Mouse (Mus musculus) lung, postnatal 14 days (tissue): ENCODE measurements around the gene 2200002D01Rik.
"Not testable (repeated sequence)": the region's sequence is repeated elsewhere in the genome, so short reads cannot be mapped to it uniquely, and the experiment has no call there.

Source experiments
- DNase-seq: peaks from one replicate; pipeline ENCODE4 v3.0.0; 2021

2200002D01Rik gene

GRCm38 (mm10) chr7:29279261-29279660, 31.0 kb upstream of the 2200002D01Rik start:
- DNase-seq: no peak

- DNase-seq: no peak
Measured at GRCm38 (mm10) chr7:29277510-29277909, 29.2 kb upstream of the 2200002D01Rik start.

DNA sequence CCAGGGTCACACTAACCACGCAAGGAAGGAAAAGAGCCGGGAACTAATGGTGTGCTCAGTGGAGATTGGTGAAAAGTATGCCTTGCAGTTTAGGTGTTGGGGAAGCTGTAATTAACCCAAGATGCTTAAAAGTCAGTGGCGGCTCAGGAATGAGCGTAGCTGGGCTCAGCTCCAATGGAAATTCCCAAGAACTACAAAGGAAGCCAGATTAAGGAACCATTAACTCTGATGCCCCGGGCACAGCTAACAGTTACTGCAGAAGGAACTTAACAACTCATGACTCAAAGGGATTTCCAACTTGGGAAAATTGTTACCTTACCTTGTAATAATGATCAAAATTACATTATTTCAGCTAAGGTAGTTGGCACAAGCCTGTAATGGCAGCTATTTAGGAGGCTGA, 28.4 kb upstream of the 2200002D01Rik start:
- no peak for DNase-seq

DNA sequence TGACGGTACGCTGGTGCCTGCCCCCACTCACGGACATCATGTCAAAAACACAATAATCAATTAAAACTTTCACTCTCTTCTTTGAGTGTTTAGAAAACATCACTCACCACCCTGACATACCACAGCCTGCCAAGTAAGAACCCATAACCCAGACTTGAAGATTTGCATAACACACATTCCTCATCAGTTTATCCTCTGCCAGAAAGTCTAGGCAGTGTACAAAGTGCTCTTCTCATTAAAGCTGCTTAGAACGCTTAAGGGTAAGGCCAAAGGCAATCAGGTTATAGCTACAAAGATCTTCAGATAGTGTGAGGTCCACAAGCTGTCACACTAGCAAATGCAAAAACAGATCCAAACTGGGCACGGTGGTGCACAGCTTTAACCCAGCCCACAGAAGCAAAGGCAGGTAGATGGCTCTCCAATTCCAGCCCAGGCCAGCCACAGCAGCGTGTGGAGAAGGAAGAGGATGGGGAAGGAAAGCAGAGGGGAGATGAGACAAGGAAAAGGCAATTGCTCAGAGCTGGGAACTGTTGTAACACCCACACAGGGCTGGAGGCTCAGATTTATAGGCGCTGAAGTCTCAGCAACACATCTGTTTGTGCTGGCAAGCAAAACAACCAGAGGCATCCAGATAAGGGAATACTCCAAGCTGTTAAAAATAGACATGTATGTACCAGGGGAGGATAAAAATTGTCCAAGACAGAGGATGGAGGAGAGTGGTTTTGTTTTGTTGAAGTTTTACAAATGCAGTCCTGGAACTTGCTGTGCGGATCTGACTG, 23.6 kb upstream of the 2200002D01Rik start:
- no peak for DNase-seq

GRCm38 (mm10) chr7:29270445-29270844, 22.2 kb upstream of the 2200002D01Rik start:
- DNase-seq: no peak

DNA sequence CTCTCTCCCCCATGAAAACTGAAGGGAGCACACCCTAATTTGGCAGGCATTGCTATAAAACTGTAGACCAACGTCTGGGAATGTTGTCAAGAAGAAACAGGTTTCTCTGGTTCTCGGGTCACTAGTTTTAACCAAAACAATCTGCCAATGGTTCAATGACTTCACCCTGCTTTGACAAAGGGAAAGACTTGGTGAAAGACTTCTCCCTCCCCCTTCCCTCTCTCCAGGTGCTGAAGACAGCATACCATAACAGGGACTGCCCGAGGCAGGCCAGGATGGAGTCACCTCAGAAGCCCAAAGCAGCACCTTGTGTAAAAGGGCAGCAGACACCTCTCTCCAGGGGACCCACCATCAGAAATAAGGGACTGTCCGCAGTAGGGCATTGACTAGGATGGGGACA, 18.7 kb upstream of the 2200002D01Rik start:
- no peak for DNase-seq

GRCm38 (mm10) chr7:29265636-29266035, 17.4 kb upstream of the 2200002D01Rik start:
- no peak for DNase-seq

DNA sequence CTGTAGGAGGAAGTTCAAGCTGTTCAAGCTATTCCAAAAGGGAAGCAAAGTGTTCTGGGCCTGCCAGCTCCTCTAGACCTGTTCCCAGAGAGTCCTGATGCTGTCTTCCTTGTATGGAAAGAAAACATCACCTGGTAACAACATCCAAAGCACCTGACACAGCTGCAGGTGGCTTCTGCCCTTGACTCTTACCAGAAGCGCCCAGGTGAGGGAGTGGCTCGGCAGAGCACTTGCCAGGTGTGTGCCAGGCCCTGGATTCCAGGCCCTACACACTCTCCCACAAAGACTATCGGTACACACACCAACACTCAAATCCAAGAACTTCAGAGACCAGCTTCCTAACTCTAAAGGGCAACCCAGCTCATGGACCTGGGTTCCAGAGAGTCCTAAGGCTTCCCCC, 15.6 kb upstream of the 2200002D01Rik start:
- DNase-seq: no peak

- DNase-seq: no peak
Measured at GRCm38 (mm10) chr7:29262151-29262550, 13.9 kb upstream of the 2200002D01Rik start.

- no peak for DNase-seq
Measured at GRCm38 (mm10) chr7:29259781-29260730, 11.8 kb upstream of the 2200002D01Rik start.

DNA sequence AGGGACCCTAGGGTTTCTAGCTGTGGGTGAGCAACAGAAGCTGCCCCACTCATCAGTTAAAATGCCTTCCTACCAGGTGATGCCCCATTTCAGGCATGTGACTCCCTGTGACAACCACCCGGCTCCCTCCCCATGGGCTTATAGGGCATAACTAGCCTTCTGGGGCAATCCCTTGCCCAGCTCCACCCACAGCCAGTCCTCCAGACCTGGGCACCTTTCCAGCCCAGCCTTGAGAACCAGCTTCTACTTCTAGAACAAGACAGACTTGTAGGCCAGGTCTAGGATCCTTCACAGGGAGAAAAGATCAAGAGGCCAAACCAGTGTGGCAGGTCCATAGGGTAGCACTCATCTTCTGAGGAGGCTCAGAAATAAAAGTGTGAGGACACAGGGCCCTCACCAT, 9.1 kb upstream of the 2200002D01Rik start:
- peak; percentile 79 for DNase-seq

GRCm38 (mm10) chr7:29255875-29256274, 7.6 kb upstream of the 2200002D01Rik start:
- no peak for DNase-seq

- no peak for DNase-seq
Measured at GRCm38 (mm10) chr7:29253842-29254241, 5.6 kb upstream of the 2200002D01Rik start.

DNA sequence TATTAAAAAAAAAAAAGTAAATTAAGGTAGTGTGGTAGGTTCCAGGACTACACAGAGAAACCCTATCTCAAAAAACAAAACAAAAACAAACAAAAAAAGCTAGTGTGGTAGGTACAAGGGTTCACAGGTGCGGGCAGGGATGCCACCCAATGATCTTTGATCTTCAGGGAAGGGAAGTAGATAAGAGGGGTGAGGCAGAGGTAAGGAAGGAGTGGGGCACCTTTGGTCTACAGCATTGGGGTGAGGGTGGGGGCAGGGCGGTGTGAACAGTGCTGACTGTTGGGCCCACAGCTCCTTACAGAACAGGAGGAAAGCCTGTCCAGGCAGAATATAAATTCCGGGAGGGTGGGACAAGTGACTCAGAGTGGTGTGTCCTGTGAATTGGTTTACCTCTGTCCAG, 2.9 kb upstream of the 2200002D01Rik start:
- DNase-seq: no peak

GRCm38 (mm10) chr7:29247706-29248105, 560 bp downstream of the 2200002D01Rik start:
- DNase-seq: peak; percentile 32

- peak; percentile 89 for DNase-seq
Measured at GRCm38 (mm10) chr7:29247314-29247700, 959 bp downstream of the 2200002D01Rik start.

DNA sequence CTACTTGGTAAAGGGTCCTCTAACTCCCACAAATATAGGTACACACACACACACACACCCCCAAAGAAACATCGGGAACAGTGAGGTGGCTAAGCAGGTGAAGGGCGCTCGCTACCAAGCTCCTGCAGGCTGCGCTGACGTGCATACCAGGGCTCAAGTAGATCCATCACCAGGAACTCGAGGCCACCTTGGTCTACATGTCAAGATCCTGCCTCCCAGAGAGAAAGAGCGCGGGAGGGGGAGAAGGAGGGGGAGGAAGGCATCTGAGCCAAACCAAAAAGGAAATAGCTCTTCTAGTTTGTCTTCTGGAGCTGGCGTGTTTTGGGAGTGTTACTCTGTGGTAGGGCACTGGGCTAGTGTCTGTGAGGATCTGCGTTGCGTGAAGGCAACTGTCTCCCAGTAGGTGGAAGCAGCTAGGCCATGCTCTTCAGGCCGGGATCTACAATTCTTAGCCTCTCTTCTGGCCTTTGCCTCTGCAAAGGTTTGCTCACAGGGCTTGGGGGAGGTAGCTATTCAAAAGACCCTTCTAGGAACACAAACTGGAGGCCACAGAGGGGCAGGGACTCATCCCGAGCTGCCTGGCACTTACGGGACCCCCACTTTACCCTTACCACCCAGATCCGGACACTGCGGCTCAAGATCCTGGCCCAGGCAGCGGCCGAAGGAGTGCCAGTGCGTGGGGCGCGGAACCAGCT, 1.5 kb downstream of the 2200002D01Rik start:
- DNase-seq: no peak

- DNase-seq: no peak
Measured at GRCm38 (mm10) chr7:29246015-29246414, 2.3 kb downstream of the 2200002D01Rik start.

DNA sequence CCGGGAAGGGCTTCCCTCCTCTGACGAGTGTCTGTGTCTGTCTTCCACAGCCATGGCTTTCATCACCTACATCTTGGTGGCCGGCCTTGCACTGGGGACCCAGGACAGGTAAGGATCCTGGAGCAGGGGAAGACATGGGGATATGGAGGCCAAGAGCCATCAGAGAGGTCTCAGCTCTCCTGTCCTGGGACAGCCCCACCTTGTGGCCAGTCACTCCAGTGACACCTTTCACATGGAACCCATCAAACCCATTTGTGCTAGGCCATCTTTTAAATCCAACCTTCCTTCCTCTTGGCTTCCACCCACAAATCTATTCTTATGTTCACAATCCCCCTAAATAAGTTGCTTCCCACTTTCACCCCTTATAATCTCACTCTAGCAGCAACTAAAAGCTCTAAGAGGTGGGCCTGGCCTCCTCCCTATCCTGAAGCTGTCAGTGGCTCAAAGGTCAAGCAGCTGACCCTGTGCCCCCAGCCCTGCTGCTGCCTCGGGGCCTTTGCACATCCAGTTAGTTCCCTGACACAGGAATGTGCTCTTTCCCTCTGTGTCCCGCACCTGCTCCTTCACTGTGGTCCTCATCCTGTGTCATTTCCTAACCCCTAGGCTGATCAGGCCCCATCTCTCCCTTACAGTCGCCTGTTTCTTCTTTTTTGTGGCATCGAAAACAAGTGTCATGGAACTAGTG, 3.4 kb downstream of the 2200002D01Rik start:
- DNase-seq: peak; percentile 41

DNA sequence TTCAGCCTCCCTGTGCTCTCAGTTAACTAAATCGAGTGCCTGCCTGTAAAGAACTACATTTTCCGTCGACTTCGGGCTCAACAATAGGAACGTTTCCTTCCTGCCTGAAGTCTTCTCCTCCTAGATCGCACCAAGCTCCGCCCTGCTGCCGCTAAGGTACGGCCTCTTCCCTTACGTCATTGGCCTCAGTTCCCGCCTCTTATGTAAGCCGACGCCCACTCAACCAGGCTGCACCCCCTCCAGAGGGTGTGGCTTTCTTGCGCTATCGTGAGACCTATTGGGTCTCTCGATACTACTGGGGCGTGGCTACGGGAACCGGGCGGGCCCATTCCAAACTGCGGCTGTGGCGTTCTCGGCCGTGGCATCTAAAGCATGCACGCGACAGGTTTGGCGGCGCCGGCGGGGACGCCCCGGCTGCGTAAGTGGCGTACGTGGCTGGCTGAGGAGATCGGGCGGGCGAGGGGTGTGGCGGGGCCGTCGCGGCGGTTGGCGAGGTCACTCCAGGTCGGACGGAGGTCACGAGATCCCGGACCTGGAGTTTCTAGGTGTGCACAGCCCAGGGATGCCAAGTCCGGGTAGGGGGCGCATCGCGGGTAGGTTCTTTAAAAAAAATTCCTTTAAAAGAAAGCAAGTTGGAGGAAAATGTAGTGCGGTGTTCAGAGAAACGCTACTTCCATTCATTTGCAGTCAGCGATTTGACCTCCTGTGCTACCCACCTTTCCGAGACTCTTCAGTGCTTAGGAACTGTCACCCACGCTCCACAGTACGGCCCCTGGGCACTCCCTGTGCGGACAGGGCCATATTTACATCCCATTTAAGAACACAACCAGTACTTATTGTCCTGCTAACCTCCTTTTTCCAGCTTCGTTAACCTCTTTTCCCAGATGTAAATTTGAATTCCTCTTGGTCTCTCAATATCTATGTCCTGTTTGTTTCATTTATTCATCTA, 10.0 kb downstream of the 2200002D01Rik start, which contains the start of gene Yif1b:
Gene Yif1b (plus strand): TSS at position 311 of the 949 bp plus-strand sequence.
- peak; percentile 98 for DNase-seq

GRCm38 (mm10) chr7:29237596-29237995, 10.7 kb downstream of the 2200002D01Rik start:
- DNase-seq: not testable (repeated sequence)
